Mouse (Mus musculus) lung, postnatal 25 days (tissue): ENCODE results near the gene Ppp4r3a.

Experiments used
- DNase-seq: peaks from one replicate; pipeline ENCODE4 v3.0.0; 2022; ENCODE audit warnings: low spot score

Ppp4r3a gene

GRCm38 (mm10) chr12:100992505-100992904, 91.0 kb downstream of the Ppp4r3a start:
- no peak for DNase-seq

GRCm38 (mm10) chr12:100991119-100991518, 92.4 kb downstream of the Ppp4r3a start:
- no peak for DNase-seq

DNA sequence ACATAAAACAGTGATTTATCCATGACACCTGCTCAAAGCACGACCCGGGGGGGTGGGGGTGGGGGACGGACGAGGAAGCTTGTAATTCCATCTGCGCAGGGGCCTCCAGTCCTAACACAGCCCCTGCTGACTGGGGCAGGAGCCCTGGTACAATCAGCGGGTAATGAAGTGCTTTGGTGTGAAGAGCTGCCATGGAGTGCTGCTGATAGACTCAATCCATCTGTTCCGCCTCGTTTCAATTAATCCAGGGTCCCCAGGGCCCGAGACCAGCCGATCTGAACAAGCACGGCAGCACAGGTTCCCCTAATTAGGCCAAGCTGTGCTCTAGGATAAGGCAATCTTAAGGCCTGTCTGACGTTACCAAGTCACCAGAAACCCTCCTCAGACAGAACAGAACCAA, 93.2 kb downstream of the Ppp4r3a start:
- DNase-seq, result no peak

GRCm38 (mm10) chr12:100989780-100990288, 93.7 kb downstream of the Ppp4r3a start:
- DNase-seq, result no peak
